8 mouse cellular contexts compared by ENCODE assay signal in the genomic region with DNA sequence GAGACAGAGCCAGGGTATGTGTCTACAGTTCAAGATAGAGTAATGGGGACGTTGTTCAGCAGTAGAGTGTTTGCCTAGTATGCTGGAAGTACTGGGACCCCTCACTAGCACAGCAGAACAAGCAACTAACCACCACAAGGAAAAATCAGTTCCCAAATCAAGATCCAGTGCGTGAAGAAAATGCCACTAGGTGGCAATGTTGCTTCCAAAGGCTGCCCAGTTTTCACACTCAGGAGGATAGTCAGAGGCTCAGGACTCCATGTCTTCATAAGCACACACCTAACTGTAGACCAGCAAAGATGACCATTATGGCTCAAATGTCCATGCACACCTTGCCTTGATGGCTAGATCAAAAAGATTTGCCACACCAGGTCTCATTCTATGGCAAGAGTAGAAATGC.
DNase-seq lines count a peak whose midpoint lies in the region; ATAC-seq and TF ChIP-seq lines count a peak whose summit lies in the region.

No protein-coding gene starts in this region.

- no peaks in the 10 kb centered on the region for H3K27me3 ChIP-seq in hindbrain, embryonic 10.5 days (ENCODE audit: insufficient read depth, poor library complexity, severe bottlenecking)
- H3K27me3 ChIP-seq in hindbrain, embryonic 14.5 days (ENCODE audit: control insufficient read depth, insufficient read depth, low read length): no peaks in the 10 kb centered on the region
- no peaks in the 10 kb centered on the region for H3K27me3 ChIP-seq in small intestine, adult 2 months (ENCODE audit: control insufficient read depth, insufficient read depth, low read length)

- no peak overlapping the region for H3K9ac ChIP-seq in hindbrain, embryonic 14.5 days

- DNase-seq in hindbrain, embryonic 10.5 days (ENCODE audit: low spot score): peak; percentile 23
- no peak for DNase-seq in hindbrain, embryonic 14.5 days (ENCODE audit: low spot score)
- peak; percentile 16 for DNase-seq in thymus, postnatal 14 days
- no peak for DNase-seq in thymus, postnatal 10 days (ENCODE audit: low spot score in 2 of 2)
- DNase-seq in forelimb bud, embryonic 11.5 days (ENCODE audit: low read depth, low spot score): peak; percentile 35
- no peak for DNase-seq in spleen, adult 12 weeks (ENCODE audit: low spot score)
- DNase-seq in spleen, postnatal 10 days (ENCODE audit: low spot score in 2 of 2): no peak

- TF ChIP-seq POLR2A in small intestine, adult 2 months (IDR thresholded peaks at IDR 0.05; ENCODE audit: low read depth, low read length): no peak

- H3K4me3 ChIP-seq in hindbrain, embryonic 10.5 days: no peak overlapping the region
- no peak overlapping the region for H3K4me3 ChIP-seq in hindbrain, embryonic 14.5 days (replicated peaks; ENCODE audit: low read length)
- H3K4me3 ChIP-seq in small intestine, adult 2 months (ENCODE audit: low read depth, low read length): no peak overlapping the region

- H3K4me1 ChIP-seq in hindbrain, embryonic 10.5 days (replicated peaks): no peaks in the 10 kb centered on the region
- no peaks in the 10 kb centered on the region for H3K4me1 ChIP-seq in hindbrain, embryonic 14.5 days (replicated peaks; ENCODE audit: control insufficient read depth, insufficient read depth, low read length)
- H3K4me1 ChIP-seq in small intestine, adult 2 months (ENCODE audit: control insufficient read depth, insufficient read depth, insufficient read length, low read length): peaks cover 7% of the 10 kb centered on the region; the same call in 1 of the 2 replicates

- H3K36me3 ChIP-seq in hindbrain, embryonic 10.5 days: 0 out of 2 replicates have a peak, but pooled peaks cover 5% of the 10 kb centered on the region
- peaks cover 12% of the 10 kb centered on the region for H3K36me3 ChIP-seq in hindbrain, embryonic 14.5 days (replicated peaks; ENCODE audit: control insufficient read depth, insufficient read depth)
- H3K36me3 ChIP-seq in small intestine, adult 2 months (ENCODE audit: control insufficient read depth, insufficient read depth, low read length): peaks cover 4% of the 10 kb centered on the region; the same call in 1 of the 2 replicates

- TF ChIP-seq CTCF in small intestine, adult 2 months (IDR thresholded peaks at IDR 0.05; ENCODE audit: extremely low read depth, insufficient read length, insufficient replicate concordance, low read depth, low read length): no peak

- no peaks in the 10 kb centered on the region for H3K9me3 ChIP-seq in hindbrain, embryonic 10.5 days
- no peaks in the 10 kb centered on the region for H3K9me3 ChIP-seq in hindbrain, embryonic 14.5 days (ENCODE audit: control insufficient read depth, low read length)

- H3K27ac ChIP-seq in hindbrain, embryonic 10.5 days: no peak overlapping the region
- no peak overlapping the region for H3K27ac ChIP-seq in hindbrain, embryonic 14.5 days
- H3K27ac ChIP-seq in small intestine, adult 2 months (ENCODE audit: insufficient read depth, low read depth, low read length): peak overlapping the region; percentile 99

- ATAC-seq in hindbrain, embryonic 14.5 days (ENCODE audit: low FRiP score): no peak

- WGBS in hindbrain, embryonic 10.5 days: 25% methylated on average over 2 of the region's 2 CpGs
- WGBS in hindbrain, embryonic 14.5 days: 24% methylated on average over 2 of the region's 2 CpGs
- WGBS in small intestine, adult 2 months: 24% methylated on average over 2 of the region's 2 CpGs

- no peak overlapping the region for H3K4me2 ChIP-seq in hindbrain, embryonic 14.5 days (replicated peaks)

Comparison
In these comparisons a context has a peak if more than half of its experiments do, and no peak if none do; other contexts are left out.
1. DNase-seq: peak in hindbrain, embryonic 10.5 days (single experiment), thymus, postnatal 14 days (single experiment) and forelimb bud, embryonic 11.5 days (single experiment); none in hindbrain, embryonic 14.5 days (single experiment), thymus, postnatal 10 days (0 of 2), spleen, adult 12 weeks (single experiment) and spleen, postnatal 10 days (0 of 2).